Mouse (Mus musculus): ENCODE measurements around the gene Foxd1. TPM values are rescaled to one million over a fixed set of nuclear protein-coding genes. Genes with fewer than 3 reads are reported as not detected.

Gene Foxd1
- total and polyA plus RNA-seq, 3 experiments = 0.05 TPM; not detected in 2

- TF ChIP-seq GATA2 (IDR thresholded peaks at IDR 0.05; ENCODE audit: borderline replicate concordance, low read depth, low read length) (no peak), POLR2AphosphoS5 (IDR thresholded peaks at IDR 0.05; ENCODE audit: insufficient replicate concordance, low read depth, low read length) (no peak), CTCF (IDR thresholded peaks at IDR 0.05; ENCODE audit: low read depth, low read length) (no peak)
- no peak for DNase-seq (ENCODE audit: low spot score)
- H3K36me3 ChIP-seq (replicated peaks) = no peaks in the 10 kb centered on the region
- no peak for ATAC-seq (ENCODE audit: extremely low read depth, insufficient number of reproducible peaks, low FRiP score, poor library complexity, severe bottlenecking)
- no peak overlapping the region for H3K4me3 ChIP-seq (ENCODE audit: low read depth, low read length)
- H3K9me3 ChIP-seq (replicated peaks) = peaks cover 1% of the 10 kb centered on the region
- no peaks in the 10 kb centered on the region for H3K4me1 ChIP-seq (ENCODE audit: insufficient read depth, low read depth, low read length)
- H3K27me3 ChIP-seq (ENCODE audit: insufficient read depth, low read length) = peaks cover 41% of the 10 kb centered on the region
Measured at GRCm38 (mm10) chr13:98361161-98361560, 7.1 kb downstream of the Foxd1 start.

- no peak for ATAC-seq (ENCODE audit: extremely low read depth, insufficient number of reproducible peaks, low FRiP score, poor library complexity, severe bottlenecking)
- no peaks in the 10 kb centered on the region for H3K4me1 ChIP-seq (ENCODE audit: insufficient read depth, low read depth, low read length)
- DNase-seq (ENCODE audit: low spot score) = no peak
- H3K9me3 ChIP-seq (replicated peaks) = peaks cover 3% of the 10 kb centered on the region
- TF ChIP-seq GATA2 (IDR thresholded peaks at IDR 0.05; ENCODE audit: borderline replicate concordance, low read depth, low read length) = no peak
- TF ChIP-seq TAL1 (conservative IDR thresholded peaks at IDR 0.05; ENCODE audit: low read depth, low read length) = no peak
- TF ChIP-seq GATA1 (IDR thresholded peaks at IDR 0.05; ENCODE audit: borderline replicate concordance, low read length) = no peak
- TF ChIP-seq CTCF (IDR thresholded peaks at IDR 0.05; ENCODE audit: low read depth, low read length) = no peak
- TF ChIP-seq POLR2AphosphoS5 (IDR thresholded peaks at IDR 0.05; ENCODE audit: insufficient replicate concordance, low read depth, low read length) = no peak
- H3K36me3 ChIP-seq (replicated peaks) = no peaks in the 10 kb centered on the region
- peaks cover 51% of the 10 kb centered on the region for H3K27me3 ChIP-seq (ENCODE audit: insufficient read depth, low read length)
- no peak overlapping the region for H3K4me3 ChIP-seq (ENCODE audit: low read depth, low read length)
Measured at GRCm38 (mm10) chr13:98363046-98363445, 9.0 kb downstream of the Foxd1 start.

- H3K36me3 ChIP-seq (replicated peaks) = no peaks in the 10 kb centered on the region
- H3K27me3 ChIP-seq (ENCODE audit: insufficient read depth, low read length) = peaks cover 42% of the 10 kb centered on the region
- no peaks in the 10 kb centered on the region for H3K4me1 ChIP-seq (ENCODE audit: insufficient read depth, low read depth, low read length)
- no peak for ATAC-seq (ENCODE audit: extremely low read depth, insufficient number of reproducible peaks, low FRiP score, poor library complexity, severe bottlenecking)
- DNase-seq (ENCODE audit: low spot score) = no peak
- H3K9me3 ChIP-seq (replicated peaks) = peaks cover 3% of the 10 kb centered on the region
- TF ChIP-seq CTCF (IDR thresholded peaks at IDR 0.05; ENCODE audit: low read depth, low read length) = no peak
- TF ChIP-seq TAL1 (conservative IDR thresholded peaks at IDR 0.05; ENCODE audit: low read depth, low read length) = no peak
- TF ChIP-seq GATA2 (IDR thresholded peaks at IDR 0.05; ENCODE audit: borderline replicate concordance, low read depth, low read length) = no peak
- no peak for TF ChIP-seq POLR2AphosphoS5 (IDR thresholded peaks at IDR 0.05; ENCODE audit: insufficient replicate concordance, low read depth, low read length)
- TF ChIP-seq GATA1 (IDR thresholded peaks at IDR 0.05; ENCODE audit: borderline replicate concordance, low read length) = no peak
- H3K4me3 ChIP-seq (ENCODE audit: low read depth, low read length) = no peak overlapping the region
Measured at GRCm38 (mm10) chr13:98365081-98365480, 11.0 kb downstream of the Foxd1 start.

- Histone ChIP-seq H3K27me3 (ENCODE audit: insufficient read depth, low read length) (peaks cover 35% of the 10 kb centered on the region), H3K36me3 (replicated peaks) (no peaks in the 10 kb centered on the region), H3K9me3 (replicated peaks) (peaks cover 3% of the 10 kb centered on the region), H3K4me1 (ENCODE audit: insufficient read depth, low read depth, low read length) (no peaks in the 10 kb centered on the region), H3K4me3 (ENCODE audit: low read depth, low read length) (no peak overlapping the region)
- no peak for TF ChIP-seq TAL1 (conservative IDR thresholded peaks at IDR 0.05; ENCODE audit: low read depth, low read length)
- no peak for TF ChIP-seq GATA1 (IDR thresholded peaks at IDR 0.05; ENCODE audit: borderline replicate concordance, low read length)
- no peak for TF ChIP-seq CTCF (IDR thresholded peaks at IDR 0.05; ENCODE audit: low read depth, low read length)
- no peak for TF ChIP-seq POLR2AphosphoS5 (IDR thresholded peaks at IDR 0.05; ENCODE audit: insufficient replicate concordance, low read depth, low read length)
- no peak for TF ChIP-seq GATA2 (IDR thresholded peaks at IDR 0.05; ENCODE audit: borderline replicate concordance, low read depth, low read length)
- no peak for DNase-seq (ENCODE audit: low spot score)
- no peak for ATAC-seq (ENCODE audit: extremely low read depth, insufficient number of reproducible peaks, low FRiP score, poor library complexity, severe bottlenecking)
Measured at GRCm38 (mm10) chr13:98365766-98366421, 11.9 kb downstream of the Foxd1 start.

GRCm38 (mm10) chr13:98366469-98367275 lies 12.6 kb downstream of the Foxd1 start:
- Histone ChIP-seq H3K36me3 (replicated peaks) (no peaks in the 10 kb centered on the region), H3K27me3 (ENCODE audit: insufficient read depth, low read length) (peaks cover 35% of the 10 kb centered on the region), H3K9me3 (replicated peaks) (peaks cover 3% of the 10 kb centered on the region), H3K4me1 (ENCODE audit: insufficient read depth, low read depth, low read length) (no peaks in the 10 kb centered on the region), H3K4me3 (ENCODE audit: low read depth, low read length) (no peak overlapping the region)
- DNase-seq (ENCODE audit: low spot score) (no peak), ATAC-seq (ENCODE audit: extremely low read depth, insufficient number of reproducible peaks, low FRiP score, poor library complexity, severe bottlenecking) (no peak)
- TF ChIP-seq TAL1 (conservative IDR thresholded peaks at IDR 0.05; ENCODE audit: low read depth, low read length) (no peak), CTCF (IDR thresholded peaks at IDR 0.05; ENCODE audit: low read depth, low read length) (no peak), GATA1 (IDR thresholded peaks at IDR 0.05; ENCODE audit: borderline replicate concordance, low read length) (no peak), POLR2AphosphoS5 (IDR thresholded peaks at IDR 0.05; ENCODE audit: insufficient replicate concordance, low read depth, low read length) (no peak), GATA2 (IDR thresholded peaks at IDR 0.05; ENCODE audit: borderline replicate concordance, low read depth, low read length) (no peak)

- Histone ChIP-seq H3K27me3 (ENCODE audit: insufficient read depth, low read length) (peaks cover 31% of the 10 kb centered on the region), H3K4me1 (ENCODE audit: insufficient read depth, low read depth, low read length) (no peaks in the 10 kb centered on the region), H3K4me3 (ENCODE audit: low read depth, low read length) (no peak overlapping the region), H3K9me3 (replicated peaks) (peaks cover 3% of the 10 kb centered on the region), H3K36me3 (replicated peaks) (no peaks in the 10 kb centered on the region)
- TF ChIP-seq POLR2AphosphoS5 (IDR thresholded peaks at IDR 0.05; ENCODE audit: insufficient replicate concordance, low read depth, low read length) (no peak), CTCF (IDR thresholded peaks at IDR 0.05; ENCODE audit: low read depth, low read length) (no peak), TAL1 (conservative IDR thresholded peaks at IDR 0.05; ENCODE audit: low read depth, low read length) (no peak), GATA1 (IDR thresholded peaks at IDR 0.05; ENCODE audit: borderline replicate concordance, low read length) (no peak), GATA2 (IDR thresholded peaks at IDR 0.05; ENCODE audit: borderline replicate concordance, low read depth, low read length) (no peak)
- DNase-seq (ENCODE audit: low spot score) = no peak
- no peak for ATAC-seq (ENCODE audit: extremely low read depth, insufficient number of reproducible peaks, low FRiP score, poor library complexity, severe bottlenecking)
Measured at GRCm38 (mm10) chr13:98367601-98368000, 13.6 kb downstream of the Foxd1 start.
